Mouse (Mus musculus) erythroblast, adult 5-6 weeks (primary cell): ENCODE measurements around the gene Ifrd1. TPM values are rescaled to one million over a fixed set of nuclear protein-coding genes. Genes with fewer than 3 reads are reported as not detected.

Experiments used
- total RNA-seq, 2 experiments: library from RNA; stranded (forward) in 1 of 2; stranded (reverse) in 1 of 2; fragments of 150-400 nt in 1 of 2; fragments of 200-764, 138-1000 nt in 1 of 2; gene quantifications; 2 replicates each; pipeline versions ENCODE4 v1.2.3 to v1.2.4; 2015 to 2017; ENCODE audit warnings: low replicate concordance in 2 of 2

Ifrd1 gene
- total RNA-seq, 2 experiments from 2014 or later = 15.4 to 90.9 TPM

Other genes starting within 250 kb of the Ifrd1 start
- 567 and 568 TPM in 2 replicates for gene Arl4a, start 210.5 kb downstream of the Ifrd1 start, total RNA-seq (2015; ENCODE audit: low replicate concordance)
- gene Arl4a, start 210.5 kb downstream of the Ifrd1 start, total RNA-seq (2017; ENCODE audit: low replicate concordance) = 331 and 428 TPM in 2 replicates
- gene Scin, start 114.3 kb downstream of the Ifrd1 start, total RNA-seq (2015; ENCODE audit: low replicate concordance) = 2.1 and 2.3 TPM in 2 replicates
- 0.94 and 0.98 TPM in 2 replicates for gene Scin, start 114.3 kb downstream of the Ifrd1 start, total RNA-seq (2017; ENCODE audit: low replicate concordance)
- not detected in 2 replicates for gene Lsmem1, start 49.0 kb downstream of the Ifrd1 start, total RNA-seq (2015; ENCODE audit: low replicate concordance)
- not detected in 2 replicates for gene Lsmem1, start 49.0 kb downstream of the Ifrd1 start, total RNA-seq (2017; ENCODE audit: low replicate concordance)
- gene Zfp277, start 197.4 kb upstream of the Ifrd1 start, total RNA-seq (2015; ENCODE audit: low replicate concordance) = 2.3 and 9.0 TPM in 2 replicates
- 7.0 and 8.4 TPM in 2 replicates for gene Zfp277, start 197.4 kb upstream of the Ifrd1 start, total RNA-seq (2017; ENCODE audit: low replicate concordance)
- gene Dock4, start 197.4 kb upstream of the Ifrd1 start, total RNA-seq (2015; ENCODE audit: low replicate concordance) = 0.19 and 1.7 TPM in 2 replicates
- 0.17 and 0.28 TPM in 2 replicates for gene Dock4, start 197.4 kb upstream of the Ifrd1 start, total RNA-seq (2017; ENCODE audit: low replicate concordance)